Mouse (Mus musculus) left cerebral cortex, postnatal 4 days (tissue): ENCODE data around the gene Cd4. TPM values are rescaled to one million over a fixed set of nuclear protein-coding genes. Genes with fewer than 3 reads are reported as not detected.
"Not testable (repeated sequence)": the region's sequence is repeated elsewhere in the genome, so short reads cannot be mapped to it uniquely, and the experiment has no call there.

Experiments
- DNase-seq: peaks from one replicate; pipeline ENCODE4 v3.0.0-alpha.2; 2022
- intact Hi-C: fragments of 180-260 bp; cut with DNase I; formaldehyde crosslinking; loops from one replicate; pipeline ENCODE4 v1.15.1; 2025
- total RNA-seq, 2 experiments: library from RNA; stranded (reverse); gene quantifications; 2 replicates each; pipeline ENCODE4 v1.2.3; 2021

Gene Cd4
- total RNA-seq, 2 experiments from 2014 or later, result 0.52 to 1.2 TPM

DNA sequence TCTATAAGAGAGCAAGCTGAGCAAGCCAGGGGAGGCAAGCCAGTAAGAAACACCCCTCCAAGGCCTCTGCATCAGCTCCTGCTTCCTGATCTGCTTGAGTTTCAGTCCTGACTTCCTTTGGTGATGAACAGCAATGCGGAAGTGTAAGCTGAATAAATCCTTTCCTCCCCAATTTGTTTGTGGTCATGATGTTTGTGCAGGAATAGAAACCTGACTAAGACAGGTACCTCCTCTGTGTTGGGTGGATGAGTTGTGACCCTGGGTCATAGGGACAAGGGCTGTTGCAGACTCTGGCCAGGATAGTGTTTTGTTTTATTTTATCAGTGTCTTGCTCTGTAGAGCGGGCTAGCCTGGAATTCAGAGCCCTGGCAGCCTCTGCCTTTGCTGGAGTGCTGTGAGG lies 6.1 kb upstream of the Cd4 start:
- intact Hi-C loops, result not testable (repeated sequence)

DNA sequence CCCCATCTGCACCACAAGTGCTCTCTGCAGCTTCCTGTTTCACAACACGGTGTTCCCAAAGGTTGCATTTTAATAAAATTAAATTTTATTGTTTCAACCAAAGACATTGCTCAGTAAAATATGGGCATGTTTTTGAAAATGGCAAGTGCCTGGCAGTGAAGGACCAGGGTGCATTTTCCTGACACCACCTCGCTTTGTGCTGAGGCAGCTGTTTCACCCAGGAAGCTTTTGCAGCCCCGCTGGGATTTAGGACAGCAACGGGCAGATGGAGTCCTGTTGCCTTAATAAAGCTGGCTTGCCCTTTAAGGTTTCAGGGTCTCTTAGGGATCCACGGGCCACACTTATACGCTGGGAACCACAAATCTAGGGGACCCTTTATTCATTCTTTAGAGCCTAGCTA lies 3.0 kb upstream of the Cd4 start:
- intact Hi-C loops, result no loop called here
- DNase-seq, result no peak

More for the DNA sequence above, 6.1 kb upstream of the Cd4 start:
- not testable (repeated sequence) for DNase-seq

DNA sequence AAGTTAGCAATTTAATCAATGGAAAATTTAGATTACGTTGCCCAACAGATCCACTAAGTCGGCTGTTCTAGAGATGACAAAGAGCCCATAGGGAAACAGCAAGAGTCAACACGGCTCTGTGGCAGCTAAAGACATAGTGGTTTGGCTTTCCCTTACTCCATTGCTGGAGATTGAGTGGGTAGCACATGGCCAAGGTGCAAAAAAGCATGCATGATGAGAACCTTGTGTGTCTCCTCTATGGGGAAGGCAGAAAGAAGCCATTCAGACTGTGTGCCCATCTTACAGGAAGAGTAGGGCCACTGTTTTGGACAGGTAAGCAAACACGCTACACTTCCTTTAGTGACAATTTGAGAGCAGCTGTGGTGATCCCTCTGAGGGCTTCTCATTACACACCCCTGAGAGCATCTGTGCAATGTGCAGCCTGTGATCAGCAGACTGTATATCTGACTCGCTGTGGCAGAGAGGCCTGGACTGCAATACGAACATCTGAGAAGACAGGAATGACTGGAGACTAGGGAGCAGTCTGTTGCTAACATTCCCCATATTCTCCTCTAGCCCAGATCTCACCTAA lies 619 bp upstream of the Cd4 start:
- DNase-seq, result no peak
- intact Hi-C loops, result no loop called here

DNA sequence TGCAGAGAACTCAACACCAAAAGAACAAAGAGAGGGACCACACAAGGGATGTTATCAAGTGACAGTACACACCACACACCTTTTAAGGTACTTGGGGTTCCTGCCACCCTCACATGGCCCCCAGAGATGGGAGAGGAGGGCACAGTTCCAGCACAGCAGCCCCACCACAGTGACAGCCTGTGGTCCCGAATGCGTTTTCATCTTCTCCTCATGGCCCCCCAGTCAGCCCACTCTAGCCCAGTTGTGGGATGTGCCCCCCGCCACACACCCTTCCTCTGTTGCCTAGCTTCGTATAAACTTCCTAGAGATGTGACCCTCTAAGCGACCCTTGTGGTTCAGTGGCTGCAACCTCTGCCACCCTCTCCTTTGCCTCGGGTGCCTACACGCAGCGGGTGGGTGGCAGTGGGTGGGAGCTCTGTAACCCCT lies 2.1 kb downstream of the Cd4 start:
- DNase-seq, result no peak
- intact Hi-C loops, result no loop called here

DNA sequence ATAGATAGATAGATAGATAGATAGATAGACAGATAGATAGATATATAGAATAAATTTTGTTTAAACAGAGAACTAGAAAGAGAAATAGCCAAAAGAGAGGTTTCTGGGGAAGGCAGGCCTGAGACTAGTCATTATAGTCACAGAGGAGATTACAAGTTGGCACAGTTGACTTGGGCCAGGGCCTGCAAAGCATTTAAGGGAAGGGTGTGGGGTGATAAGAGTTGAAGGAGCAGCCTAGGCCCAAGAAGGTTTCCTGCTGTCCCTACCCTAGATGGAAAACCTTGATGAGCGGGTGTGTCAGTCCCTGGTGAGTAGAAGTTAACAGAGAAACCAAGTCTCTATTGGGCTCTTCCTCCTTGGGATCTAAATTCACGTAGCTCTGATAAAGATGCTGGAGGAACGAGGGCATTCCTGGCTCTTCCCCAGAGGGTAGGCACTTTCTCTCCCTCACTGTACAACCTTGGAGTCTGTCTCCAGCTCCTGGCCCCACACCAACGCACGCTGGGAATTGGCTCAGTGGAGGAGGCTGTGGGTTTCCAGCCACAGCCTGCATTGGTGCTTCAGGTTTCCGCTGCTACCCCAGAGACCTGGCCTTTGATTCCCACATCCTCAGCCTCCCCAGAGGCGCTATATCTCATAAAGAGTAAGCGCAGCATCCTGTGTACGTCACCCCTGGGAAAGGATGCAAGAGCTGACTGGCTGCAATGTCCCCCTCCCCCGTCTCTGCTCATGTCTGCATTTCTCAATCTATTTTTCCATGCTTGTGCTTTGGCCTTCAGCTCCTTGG lies 3.1 kb downstream of the Cd4 start:
- intact Hi-C loops, result no loop called here

DNA sequence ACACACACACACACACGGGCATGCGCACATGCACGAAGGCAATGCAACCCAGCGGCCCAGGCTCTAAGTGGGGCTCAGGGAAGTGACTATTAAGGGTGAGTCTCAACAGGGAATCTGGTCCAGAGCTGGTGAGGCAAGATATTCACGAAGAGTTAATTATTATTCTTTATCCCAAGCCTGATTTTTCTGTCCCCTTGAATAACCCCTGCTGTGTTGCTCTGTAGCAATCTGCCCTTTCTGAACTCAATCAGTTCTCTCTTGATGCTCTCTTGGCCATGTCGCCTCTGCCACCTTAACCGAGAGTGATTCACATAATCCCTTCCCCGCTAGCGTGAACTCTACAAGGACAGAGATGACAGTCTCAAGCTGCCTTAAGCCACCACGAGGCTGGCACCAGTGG lies 4.7 kb downstream of the Cd4 start:
- intact Hi-C loops, result no loop called here
- no peak for DNase-seq

More for the DNA sequence above, 3.1 kb downstream of the Cd4 start:
- DNase-seq, result peak; percentile 74

DNA sequence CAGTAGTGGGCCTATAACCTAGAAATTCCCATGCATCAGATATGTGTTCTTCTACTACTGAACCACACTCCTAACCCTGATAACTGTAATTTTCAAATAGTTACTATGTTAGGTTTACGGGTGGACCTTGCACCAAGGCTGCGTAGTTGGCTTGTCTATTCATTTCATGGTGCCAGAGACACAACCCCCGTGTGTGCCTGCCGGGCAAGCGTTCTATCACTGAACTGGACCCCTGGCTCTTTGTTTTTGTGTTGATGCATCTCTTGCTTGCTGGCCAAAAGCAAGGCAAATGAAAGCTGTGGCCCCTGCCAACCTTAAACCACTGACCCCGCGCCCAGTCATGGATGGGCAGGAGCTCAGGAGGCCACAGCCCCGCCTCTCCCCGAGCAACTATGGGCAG lies 6.2 kb downstream of the Cd4 start:
- no peak for DNase-seq
- intact Hi-C loops, result no loop called here

DNA sequence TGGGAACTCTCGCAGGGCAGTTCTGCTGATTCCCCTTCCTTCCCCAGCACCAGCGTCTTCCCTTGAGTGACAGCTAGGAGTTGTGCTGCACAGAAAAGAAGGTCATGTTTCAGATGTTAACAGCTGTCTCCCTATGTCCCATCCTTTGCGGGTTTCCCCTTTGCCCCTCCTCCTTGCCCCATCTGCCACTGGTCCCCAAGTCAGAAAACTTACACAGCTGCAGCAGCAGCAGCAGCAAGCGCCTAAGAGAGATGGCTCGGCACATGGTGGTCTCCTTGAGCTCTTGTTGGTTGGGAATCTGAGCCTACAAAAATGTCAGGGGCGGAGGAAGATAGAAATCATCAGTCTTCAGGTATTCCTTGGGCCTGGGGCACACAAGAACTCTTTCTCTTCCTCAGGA lies 8.6 kb downstream of the Cd4 start:
- no peak for DNase-seq
- intact Hi-C loops, result no loop called here

DNA sequence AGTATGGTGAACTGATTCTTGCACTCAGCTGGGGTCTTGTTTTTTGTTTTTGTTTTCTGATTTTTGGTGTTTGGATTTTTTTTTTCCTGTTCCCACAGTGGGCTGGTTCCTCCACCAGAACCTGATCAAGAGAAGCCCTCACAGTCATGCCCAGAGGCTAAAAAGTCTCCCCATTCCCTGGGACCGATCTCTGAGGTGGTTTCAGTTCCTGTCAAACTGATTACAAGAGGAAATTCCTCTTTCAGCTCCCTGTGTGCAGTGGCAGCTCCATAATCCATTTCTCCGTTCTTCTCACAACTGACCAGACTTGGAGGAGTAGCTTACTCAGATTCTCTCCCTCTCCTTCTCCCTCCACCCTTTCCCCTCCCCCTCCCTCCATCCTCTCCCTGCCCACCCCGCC lies 13.7 kb downstream of the Cd4 start:
- intact Hi-C loops, result no loop called here
- no peak for DNase-seq

DNA sequence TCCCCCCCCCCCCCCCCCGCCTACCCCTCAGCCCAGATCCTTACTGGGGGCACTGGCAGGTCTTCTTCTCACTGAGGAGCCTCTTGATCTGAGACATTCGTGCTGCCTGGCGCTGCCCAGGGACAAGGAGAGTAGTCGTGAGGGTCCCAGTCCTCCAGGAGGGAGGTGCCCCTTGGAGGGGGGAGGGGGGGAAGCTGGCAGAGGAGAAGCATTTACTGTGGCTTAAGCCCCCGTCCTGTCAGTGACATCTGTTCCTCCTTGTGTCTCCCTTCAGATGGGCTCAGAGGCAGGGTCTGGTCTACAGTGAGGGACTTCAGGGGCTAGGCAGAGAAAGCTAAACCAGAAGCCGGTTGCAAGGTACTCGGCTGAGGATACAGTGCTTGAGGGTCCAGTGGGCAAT lies 21.5 kb downstream of the Cd4 start:
- DNase-seq, result peak; percentile 52
- intact Hi-C loops, result no loop called here

DNA sequence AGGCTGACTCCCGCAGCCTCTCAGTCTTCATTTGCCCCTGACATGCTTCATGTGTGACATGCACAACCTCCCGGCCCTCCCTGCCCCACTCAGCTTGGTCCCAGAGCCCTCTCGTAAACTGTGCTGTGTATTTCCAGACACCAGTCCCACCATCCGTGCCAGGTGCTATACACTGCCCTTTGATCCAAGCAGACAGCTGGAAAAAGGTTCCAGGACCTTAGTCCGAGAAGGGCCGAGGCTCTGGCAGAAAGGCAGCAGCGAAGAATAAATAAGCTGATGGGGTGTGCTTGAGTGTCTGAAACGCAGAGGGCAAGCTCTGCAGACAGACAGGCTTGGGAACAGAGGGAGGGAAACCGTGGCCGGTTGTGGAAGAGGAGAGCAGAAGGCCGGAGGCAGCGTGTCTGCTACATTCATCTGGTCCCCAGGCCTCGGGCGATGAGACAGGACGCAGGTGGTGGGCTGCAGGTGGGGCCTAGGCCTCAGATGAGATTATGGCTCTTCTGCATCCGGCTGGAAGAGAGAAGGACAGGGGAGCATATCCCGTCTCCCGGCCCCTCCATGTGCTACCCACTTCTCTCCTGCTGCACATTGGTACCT lies 22.2 kb downstream of the Cd4 start:
- intact Hi-C loops, result no loop called here

DNA sequence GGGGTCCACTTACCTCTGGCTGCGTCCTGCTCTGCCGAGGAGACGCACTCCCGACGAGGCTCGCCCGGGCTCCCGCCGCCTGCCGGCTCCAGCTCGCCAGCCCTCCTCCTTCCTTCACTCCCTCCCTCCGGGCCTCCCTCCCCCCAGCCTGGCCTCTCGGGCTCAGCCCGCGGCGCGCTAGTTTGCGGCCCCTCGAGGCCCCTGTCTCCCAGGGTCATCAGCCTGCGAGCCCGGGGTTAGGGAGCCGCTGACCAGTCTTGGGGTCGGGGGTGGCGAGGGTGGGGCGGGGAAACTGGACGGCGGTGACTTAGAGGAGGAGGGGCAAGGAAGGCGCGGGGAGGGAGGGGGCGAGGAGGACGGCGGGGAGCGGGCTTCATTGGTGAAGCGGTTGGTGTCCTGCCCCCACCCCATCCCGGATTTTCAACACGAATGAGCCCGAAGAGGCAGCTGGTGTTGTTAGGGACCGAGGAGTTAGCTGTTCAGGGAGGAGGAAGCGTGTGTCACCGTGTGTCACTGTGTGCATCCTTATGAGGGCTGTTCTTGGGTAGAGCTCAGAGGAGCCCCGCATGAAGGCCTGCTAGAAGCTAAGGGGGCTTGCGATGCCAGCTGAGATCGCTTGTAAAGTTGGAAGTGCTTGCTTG lies 24.2 kb downstream of the Cd4 start, which contains the start of gene Gpr162:
Gpr162 (minus strand) TSS at position 326 of the 641 bp plus-strand sequence.
- DNase-seq, result peak; percentile 82
- intact Hi-C loops, result loop anchor here (5.0 kb wide), 2 partner anchors 39 to 69 kb away; partner anchors contain the start of gene Mlf2

More for the DNA sequence above, 22.2 kb downstream of the Cd4 start:
- peak; percentile 71 for DNase-seq

DNA sequence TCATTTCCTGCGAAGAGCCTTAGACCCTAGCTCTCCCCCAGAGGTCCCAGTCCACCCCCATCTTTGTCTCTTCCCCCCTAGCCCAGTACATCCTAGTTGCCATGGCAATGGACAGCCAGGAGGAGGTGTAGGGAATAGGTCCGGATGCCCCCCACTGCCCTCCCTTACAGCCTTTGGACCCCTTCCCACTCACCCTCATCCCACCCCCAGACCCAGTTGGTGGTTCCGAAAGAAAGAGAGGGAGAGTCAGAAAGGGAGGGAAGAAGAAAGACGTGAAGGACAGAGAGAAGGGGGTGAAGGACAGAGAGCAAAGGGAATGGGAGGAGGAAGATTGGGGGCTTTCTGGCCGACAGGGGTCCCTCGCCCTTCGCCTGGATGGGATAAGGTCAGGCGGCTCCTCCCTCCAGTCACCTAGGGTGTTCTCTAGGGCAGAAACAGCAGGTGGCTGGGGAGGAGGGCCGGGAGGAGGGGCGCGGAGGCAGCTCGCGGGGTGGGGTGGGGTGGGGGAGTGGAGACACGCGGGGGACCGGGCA lies 24.8 kb downstream of the Cd4 start:
- intact Hi-C loops, result loop anchor here (5.0 kb wide), 2 partner anchors 39 to 69 kb away; partner anchors contain the start of gene Mlf2
- DNase-seq, result peak; percentile 36

DNA sequence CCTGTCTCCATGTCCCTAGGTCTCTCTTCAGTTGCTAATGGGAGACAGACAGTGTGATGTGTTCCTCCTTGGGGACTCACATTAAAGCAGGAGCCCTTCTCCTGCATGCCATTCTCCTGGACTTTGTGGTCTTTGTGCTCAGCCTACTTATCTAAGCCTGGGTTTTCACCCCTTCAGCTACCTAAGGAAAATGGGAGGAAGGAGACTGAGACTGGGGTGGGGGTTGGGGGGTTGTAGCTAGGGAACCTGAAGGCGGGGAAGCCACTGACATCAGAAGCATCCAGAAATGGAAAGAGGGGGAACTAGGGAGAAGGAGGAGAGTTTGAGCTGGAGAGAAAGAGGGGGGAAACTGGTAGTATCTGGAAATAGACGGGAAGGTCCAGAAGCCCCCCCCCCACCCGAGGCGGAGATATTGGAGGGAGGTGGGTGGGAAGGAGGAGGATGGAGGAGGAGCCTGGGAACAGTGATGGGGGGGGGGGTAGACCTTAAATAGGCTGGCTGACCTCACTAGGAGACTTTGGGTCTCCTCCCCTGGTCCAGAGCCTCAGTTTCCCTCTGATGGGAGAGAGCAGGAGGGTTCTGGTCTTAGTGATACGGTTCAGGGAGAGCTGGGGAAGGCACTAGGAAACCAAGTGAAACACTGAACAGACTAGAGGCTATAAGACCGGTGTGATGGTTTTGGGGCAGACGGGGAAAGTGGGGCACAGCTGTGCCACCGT lies 25.5 kb downstream of the Cd4 start:
- no peak for DNase-seq
- intact Hi-C loops, result loop anchor here (5.0 kb wide), 2 partner anchors 40 to 70 kb away; partner anchors contain the start of gene Mlf2

DNA sequence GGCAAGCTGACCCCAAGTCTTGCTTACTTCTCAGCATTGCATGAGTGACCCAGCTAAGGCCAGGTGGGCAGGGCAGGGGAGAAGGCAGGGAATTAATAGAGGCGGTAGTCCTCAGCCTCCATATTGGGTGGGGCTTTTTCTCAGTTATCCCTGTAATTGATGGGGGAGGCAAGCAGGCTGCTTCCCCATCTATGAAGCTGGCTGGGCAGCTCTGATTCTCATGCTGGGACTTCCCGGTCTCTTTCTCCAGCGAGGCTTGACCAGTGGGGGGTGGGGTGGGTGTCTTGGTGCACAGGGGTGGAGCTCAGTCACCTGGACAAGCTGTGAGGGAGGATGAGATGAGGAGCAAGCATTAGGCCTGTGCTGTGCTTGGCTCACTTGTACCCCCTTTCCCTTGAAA lies 26.2 kb downstream of the Cd4 start:
- intact Hi-C loops, result loop anchor here (5.0 kb wide), 2 partner anchors 40 to 70 kb away; partner anchors contain the start of gene Mlf2
- DNase-seq, result no peak

DNA sequence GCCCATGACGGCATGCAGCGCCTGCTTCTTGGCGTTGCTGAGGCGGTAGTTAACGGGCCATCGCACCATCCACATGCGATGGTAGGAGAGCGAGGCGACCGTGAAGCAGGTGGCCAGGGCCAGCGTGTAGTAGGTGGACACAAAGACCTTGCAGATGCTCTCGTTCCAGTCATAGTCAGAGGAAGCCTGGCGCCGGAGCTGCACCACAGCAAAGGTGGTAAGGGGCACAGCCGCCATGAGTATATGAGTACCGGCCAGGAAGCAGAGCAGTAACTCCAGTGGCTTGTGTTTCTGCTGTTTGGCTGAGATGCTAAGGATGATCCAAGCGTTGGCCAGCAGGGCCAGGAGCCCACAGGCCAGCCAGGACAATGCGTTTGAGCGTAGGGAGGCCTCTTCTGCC lies 26.8 kb downstream of the Cd4 start:
- intact Hi-C loops, result loop anchor here (5.0 kb wide), 2 partner anchors 41 to 71 kb away; partner anchors contain the start of gene Mlf2
- DNase-seq, result no peak

DNA sequence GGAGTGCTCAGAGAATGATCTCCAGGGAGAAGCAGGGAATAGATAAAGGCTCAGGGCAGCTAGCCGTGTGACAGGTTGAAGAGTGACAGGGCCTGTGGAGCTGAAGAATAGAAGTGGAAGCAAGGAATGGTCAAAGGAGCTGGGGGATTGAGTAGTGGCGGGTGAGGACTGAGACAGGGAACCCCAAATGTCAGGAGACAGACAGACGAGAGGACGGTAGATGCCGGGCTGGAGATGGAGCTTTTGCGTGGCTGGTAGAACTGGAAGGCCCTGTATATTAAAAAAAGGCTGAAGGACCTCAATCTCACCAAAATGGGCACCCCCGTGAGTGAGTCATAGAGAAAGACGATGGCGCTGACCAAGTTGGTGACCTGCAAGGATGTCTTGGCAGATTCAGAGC lies 27.5 kb downstream of the Cd4 start:
- no peak for DNase-seq
- intact Hi-C loops, result loop anchor here (5.0 kb wide), 2 partner anchors 42 to 72 kb away; partner anchors contain the start of gene Mlf2

DNA sequence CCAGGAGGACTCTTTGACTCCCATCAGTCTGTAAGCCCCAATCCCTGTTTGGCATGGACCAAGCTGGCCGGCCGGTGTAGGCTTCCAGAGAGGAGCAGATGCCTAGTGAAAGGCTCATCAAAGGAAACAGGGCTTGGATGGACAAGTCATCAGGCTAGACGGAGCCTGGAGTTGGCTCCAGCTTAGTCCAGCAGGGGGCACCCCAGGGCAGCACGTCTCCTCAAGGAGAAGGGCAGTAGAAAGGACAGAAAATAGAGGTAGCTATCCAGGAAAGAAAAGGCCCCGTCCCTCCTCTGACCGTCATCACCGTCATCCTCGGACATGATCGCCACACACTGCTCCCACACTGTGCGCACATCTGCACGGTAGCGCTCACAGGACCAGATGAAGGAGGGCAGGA lies 28.3 kb downstream of the Cd4 start:
- peak; percentile 93 for DNase-seq
- intact Hi-C loops, result loop anchor here (5.0 to 10.0 kb wide), 3 partner anchors 43 to 225 kb away; partner anchors contain the start of gene Mlf2

DNA sequence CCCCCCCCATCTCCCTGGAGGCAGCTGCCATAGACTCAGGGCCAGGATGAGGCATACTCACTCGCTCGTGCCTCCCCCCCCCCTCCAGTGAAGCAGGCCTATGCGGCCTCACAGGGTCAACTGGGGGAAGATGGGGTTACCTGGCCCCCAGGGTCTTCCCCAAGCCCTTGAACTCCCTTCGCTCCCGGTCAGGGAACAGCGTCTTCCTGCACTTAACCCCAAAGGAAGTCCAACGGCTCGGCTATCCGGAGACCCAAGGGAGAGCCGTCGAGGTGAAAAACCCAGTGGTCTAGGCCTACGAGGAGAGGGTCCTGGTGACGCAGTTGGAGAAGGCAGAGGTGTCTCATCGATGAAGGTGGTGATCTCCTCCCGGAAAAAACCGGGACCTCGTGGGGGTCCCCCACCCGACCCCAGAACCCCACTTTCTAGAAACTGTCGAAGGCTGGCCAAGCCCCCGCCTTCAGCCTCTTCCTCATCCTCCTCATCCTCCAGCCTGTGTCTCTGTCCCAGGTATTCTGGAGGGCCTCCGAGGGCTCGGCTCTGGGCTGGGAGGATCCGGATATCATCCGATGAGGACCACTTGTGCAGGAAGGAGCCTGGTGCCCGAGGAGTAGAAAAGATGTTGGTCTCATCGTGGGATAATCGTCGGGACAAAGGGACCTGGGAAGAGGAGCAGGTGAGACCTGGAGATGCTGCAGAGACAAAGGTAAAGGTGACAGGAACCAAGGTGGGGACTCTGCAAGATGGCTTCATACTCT lies 29.3 kb downstream of the Cd4 start:
- DNase-seq, result no peak
- intact Hi-C loops, result loop anchor here (10.0 kb wide), 1 partner anchor 226 kb away; no protein-coding TSS in a partner anchor
